Mouse (Mus musculus) C2C12 (cell line): ENCODE data around the gene 1700028J19Rik. TPM values are rescaled to one million over a fixed set of nuclear protein-coding genes. Genes with fewer than 3 reads are reported as not detected.

ENCODE experiments used
- H3K27me3 ChIP-seq: one replicate; pipeline ENCODE4 v1.6.1; 2011; ENCODE audit not compliant: control insufficient read depth, insufficient read depth, insufficient read length
- H3K36me3 ChIP-seq: one replicate; pipeline ENCODE4 v1.6.1; 2011; ENCODE audit not compliant: control insufficient read depth, insufficient read depth
- H3K4me3 ChIP-seq: one replicate; pipeline ENCODE4 v1.5.1; 2011; ENCODE audit warnings: mild to moderate bottlenecking, control low read depth; ENCODE audit not compliant: poor library complexity, insufficient read depth, severe bottlenecking
- H3K79me2 ChIP-seq: one replicate; pipeline ENCODE4 v1.6.1; 2011; ENCODE audit not compliant: control insufficient read depth, insufficient read depth
- H3K79me3 ChIP-seq: one replicate; pipeline ENCODE4 v1.6.1; 2011; ENCODE audit warnings: low read depth, control low read depth
- H3ac ChIP-seq: one replicate; pipeline ENCODE3; 2011; ENCODE audit warnings: low read depth; ENCODE audit not compliant: control insufficient read depth, insufficient read length
- CEBPB ChIP-seq: IDR thresholded peaks from one replicate; pipeline ENCODE4 v1.6.1; 2011; ENCODE audit warnings: low read depth, mild to moderate bottlenecking, control low read depth, moderate library complexity
- CTCF ChIP-seq: IDR thresholded peaks from one replicate; pipeline ENCODE4 v1.5.1; 2011; ENCODE audit not compliant: control insufficient read depth, insufficient read depth, insufficient read length
- FOSL1 ChIP-seq: IDR thresholded peaks from one replicate; pipeline ENCODE4 v1.8.0; 2011; ENCODE audit warnings: mild to moderate bottlenecking, low read length; ENCODE audit not compliant: poor library complexity, insufficient read depth, severe bottlenecking
- MAX ChIP-seq: IDR thresholded peaks from one replicate; pipeline ENCODE4 v1.6.1; 2011; ENCODE audit warnings: mild to moderate bottlenecking, control low read depth
- MYOD1 ChIP-seq: IDR thresholded peaks from one replicate; pipeline ENCODE4 v1.6.1; 2011; ENCODE audit warnings: low read depth; ENCODE audit not compliant: control insufficient read depth, insufficient read length
- MYOG ChIP-seq: IDR thresholded peaks from one replicate; pipeline ENCODE4 v1.6.1; 2011; ENCODE audit not compliant: control insufficient read depth, insufficient read length; ENCODE audit errors: extremely low read depth
- USF1 ChIP-seq: IDR thresholded peaks from one replicate; pipeline ENCODE4 v1.6.1; 2011; ENCODE audit warnings: low read depth, mild to moderate bottlenecking, control low read depth, moderate library complexity
- long read RNA-seq, 2 experiments: library from polyadenylated mRNA; unstranded; transcript quantifications; one replicate each; pipeline ENCODE4 v2.0.0; 2019 to 2020
- polyA plus RNA-seq: library from polyadenylated mRNA; unstranded; fragments of >200 nt; fragmentation: generic; extraction: Trizol; gene quantifications from one replicate; pipeline ENCODE4 v1.2.1, GENCODE M21; 2012; ENCODE audit warnings: missing spikeins

The 1700028J19Rik gene
- 0.68 TPM for polyA plus RNA-seq
- long read RNA-seq, experiment 1, partial matches to known transcripts, result 0 of 1 reads
- long read RNA-seq, experiment 1, other reads (novel, unspliced or antisense), result 1 of 1 reads
- long read RNA-seq, experiment 2, result 0 reads

GRCm38 (mm10) chr7:44246055-44246983, at the start of gene 1700028J19Rik, which contains the start of gene 2410002F23Rik:
Gene 1700028J19Rik, minus strand, starts transcription at chr7:44246695.
Gene 2410002F23Rik, plus strand, starts transcription at chr7:44246722.
- peaks cover 52% of the 10 kb centered on the region for H3K79me2 ChIP-seq
- TF ChIP-seq MAX (peak; percentile 96), CEBPB (no peak)
- H3ac ChIP-seq, result peak within 1 kb of the TSS; percentile 94
- H3K27me3 ChIP-seq, result no peaks in the 10 kb centered on the region
- peaks cover 25% of the 10 kb centered on the region for H3K79me3 ChIP-seq
- H3K36me3 ChIP-seq, result peaks cover 27% of the 10 kb centered on the region
- peak within 1 kb of the TSS; percentile 89 for H3K4me3 ChIP-seq

- H3K27me3 ChIP-seq, result peaks cover 10% of the 10 kb centered on the region
- no peak overlapping the region for H3ac ChIP-seq
- no peaks in the 10 kb centered on the region for H3K79me3 ChIP-seq
- no peak for TF ChIP-seq MYOG
- no peak for TF ChIP-seq FOSL1
- no peak for TF ChIP-seq MYOD1
- TF ChIP-seq CTCF, result no peak
- no peak for TF ChIP-seq MAX
- TF ChIP-seq CEBPB, result no peak
- TF ChIP-seq USF1, result no peak
- no peaks in the 10 kb centered on the region for H3K79me2 ChIP-seq
- H3K36me3 ChIP-seq, result no peaks in the 10 kb centered on the region
- H3K4me3 ChIP-seq, result no peak overlapping the region
Measured at GRCm38 (mm10) chr7:44291418-44291817, 44.9 kb upstream of the 1700028J19Rik start.

- TF ChIP-seq CEBPB, result no peak
- no peak for TF ChIP-seq USF1
- no peak for TF ChIP-seq MYOG
- TF ChIP-seq MYOD1, result no peak
- no peak for TF ChIP-seq CTCF
- TF ChIP-seq FOSL1, result no peak
- no peak for TF ChIP-seq MAX
- Histone ChIP-seq H3K4me3 (no peak overlapping the region), H3ac (no peak overlapping the region), H3K79me2 (no peaks in the 10 kb centered on the region), H3K79me3 (no peaks in the 10 kb centered on the region), H3K27me3 (peaks cover 10% of the 10 kb centered on the region), H3K36me3 (no peaks in the 10 kb centered on the region)
Measured at GRCm38 (mm10) chr7:44290986-44291385, 44.5 kb upstream of the 1700028J19Rik start.

GRCm38 (mm10) chr7:44287760-44288159, 41.3 kb upstream of the 1700028J19Rik start:
- no peaks in the 10 kb centered on the region for H3K36me3 ChIP-seq
- TF ChIP-seq CTCF (no peak), MYOD1 (no peak), CEBPB (no peak), MYOG (no peak), FOSL1 (no peak), MAX (no peak), USF1 (no peak)
- H3K27me3 ChIP-seq, result peaks cover 22% of the 10 kb centered on the region
- H3K79me3 ChIP-seq, result no peaks in the 10 kb centered on the region
- no peak overlapping the region for H3K4me3 ChIP-seq
- H3ac ChIP-seq, result no peak overlapping the region
- H3K79me2 ChIP-seq, result no peaks in the 10 kb centered on the region

- no peak overlapping the region for H3ac ChIP-seq
- TF ChIP-seq CTCF (no peak), MAX (no peak), USF1 (no peak), MYOG (no peak), MYOD1 (no peak), FOSL1 (no peak), CEBPB (no peak)
- H3K27me3 ChIP-seq, result peaks cover 22% of the 10 kb centered on the region
- H3K79me3 ChIP-seq, result no peaks in the 10 kb centered on the region
- H3K79me2 ChIP-seq, result no peaks in the 10 kb centered on the region
- H3K4me3 ChIP-seq, result no peak overlapping the region
- no peaks in the 10 kb centered on the region for H3K36me3 ChIP-seq
Measured at GRCm38 (mm10) chr7:44281586-44281985, 35.1 kb upstream of the 1700028J19Rik start.

- Histone ChIP-seq H3K79me3 (no peaks in the 10 kb centered on the region), H3K27me3 (peaks cover 24% of the 10 kb centered on the region), H3ac (no peak overlapping the region), H3K79me2 (no peaks in the 10 kb centered on the region), H3K36me3 (no peaks in the 10 kb centered on the region), H3K4me3 (no peak overlapping the region)
- no peak for TF ChIP-seq MYOG
- TF ChIP-seq USF1, result peak; percentile 48
Measured at GRCm38 (mm10) chr7:44280959-44281358, 34.5 kb upstream of the 1700028J19Rik start.
